Mouse (Mus musculus) midbrain, postnatal 0 days (tissue): ENCODE data around the gene Kif13a. TPM values are rescaled to one million over a fixed set of nuclear protein-coding genes. Genes with fewer than 3 reads are reported as not detected.

Source experiments
- ATAC-seq: fragments of 200-750 bp; cut with Nextera tagmentation; 2 replicates; pipeline ENCODE4 v1.8.0; 2017; ENCODE audit warnings: moderate number of reproducible peaks, mild to moderate bottlenecking, moderate TSS enrichment, moderate library complexity; ENCODE audit not compliant: low FRiP score
- DNase-seq: peaks from one replicate; pipeline ENCODE4 v3.0.0-alpha.2; 2015; ENCODE audit warnings: low spot score
- H3K27ac ChIP-seq: fragments of 300-500 bp; sonication (generic); 2 replicates; pipeline ENCODE4 v1.5.1; 2014; ENCODE audit warnings: low read depth, mild to moderate bottlenecking, low read length, mixed read lengths
- H3K27me3 ChIP-seq: fragments of 300-500 bp; sonication (generic); 2 replicates; pipeline ENCODE4 v1.6.1; 2014; ENCODE audit warnings: low read length, control low read depth, mixed read lengths; ENCODE audit not compliant: insufficient read depth
- H3K36me3 ChIP-seq: fragments of 300-500 bp; sonication (generic); 2 replicates; pipeline ENCODE4 v1.6.1; 2014; ENCODE audit warnings: low read length, control low read depth, mixed read lengths; ENCODE audit not compliant: insufficient read depth
- H3K4me1 ChIP-seq: fragments of 300-500 bp; sonication (generic); 2 replicates; pipeline ENCODE4 v1.6.1; 2014; ENCODE audit warnings: mild to moderate bottlenecking, control low read depth, antibody characterized with exemption, low read length, mixed read lengths; ENCODE audit not compliant: insufficient read depth
- H3K4me2 ChIP-seq: fragments of 300-500 bp; sonication (generic); 2 replicates; pipeline ENCODE4 v1.6.1; 2014; ENCODE audit warnings: low read depth, mild to moderate bottlenecking, low read length, mixed read lengths; ENCODE audit not compliant: poor library complexity, severe bottlenecking
- H3K4me3 ChIP-seq: fragments of 300-500 bp; sonication (generic); 2 replicates; pipeline ENCODE4 v1.5.1; 2014; ENCODE audit warnings: low read depth, mild to moderate bottlenecking, low read length, moderate library complexity
- H3K9ac ChIP-seq: fragments of 300-500 bp; sonication (generic); replicated peaks from 2 replicates; pipeline ENCODE4 v1.6.1; 2014; ENCODE audit warnings: mild to moderate bottlenecking, low read length, moderate library complexity, mixed read lengths; ENCODE audit not compliant: poor library complexity, severe bottlenecking
- H3K9me3 ChIP-seq: fragments of 300-500 bp; sonication (generic); 2 replicates; pipeline ENCODE4 v1.6.1; 2016; ENCODE audit warnings: low read length, control low read depth
- CTCF ChIP-seq: IDR thresholded peaks from 2 replicates; pipeline ENCODE4 v1.5.1; 2016; ENCODE audit warnings: antibody characterized with exemption, mild to moderate bottlenecking
- WGBS: fragments of 180-500 bp; shearing (Covaris S2); extraction: QIAGEN DNeasy Blood & Tissue Kit; methylation state at CpG from one replicate; pipeline ENCODE4 v1.1.7; 2014; 5-methylcytosine and 5-hydroxymethylcytosine counted together
- polyA plus RNA-seq: library from polyadenylated mRNA; unstranded; fragments of >200 nt; fragmentation: Nextera tagmentation; extraction: Ambion mirVana; gene quantifications from 2 replicates; pipeline ENCODE4 v1.2.1, GENCODE M21; 2015
- total RNA-seq: library from RNA; depleted of rRNA; stranded (reverse); fragments of >200 nt; gene quantifications from 2 replicates; pipeline ENCODE4 v1.2.3, GENCODE M21; 2014

The Kif13a gene
- total and polyA plus RNA-seq, 2 experiments from 2014 or later = 10.1 to 31.7 TPM

GRCm38 (mm10) chr13:46840676-46841075 lies 89.0 kb downstream of the Kif13a start:
- Histone ChIP-seq H3K4me1 (no peaks in the 10 kb centered on the region), H3K4me2 (no peak overlapping the region), H3K27ac (0 out of 2 replicates have a peak overlapping the region, but pooled peaks have one; percentile 18), H3K9ac (no peak overlapping the region), H3K36me3 (no peaks in the 10 kb centered on the region), H3K9me3 (no peaks in the 10 kb centered on the region), H3K4me3 (no peak overlapping the region), H3K27me3 (no peaks in the 10 kb centered on the region)
- WGBS = 87% methylated on average over 13 of the region's 13 CpGs
- ATAC-seq (no peak), DNase-seq (no peak)
- no peak for TF ChIP-seq CTCF

- Histone ChIP-seq H3K9ac (no peak overlapping the region), H3K4me2 (no peak overlapping the region), H3K36me3 (no peaks in the 10 kb centered on the region), H3K27ac (no peak overlapping the region), H3K4me1 (no peaks in the 10 kb centered on the region), H3K27me3 (no peaks in the 10 kb centered on the region), H3K9me3 (no peaks in the 10 kb centered on the region), H3K4me3 (no peak overlapping the region)
- 93% methylated on average over 3 of the region's 3 CpGs for WGBS
- DNase-seq (no peak), ATAC-seq (no peak)
- no peak for TF ChIP-seq CTCF
Observed at GRCm38 (mm10) chr13:46839236-46839635, 90.4 kb downstream of the Kif13a start.

- 38% methylated on average over 2 of the region's 2 CpGs for WGBS
Observed at GRCm38 (mm10) chr13:46838551-46838950, 91.1 kb downstream of the Kif13a start.

GRCm38 (mm10) chr13:46835351-46835750 lies 94.3 kb downstream of the Kif13a start:
- no peak for ATAC-seq
- H3K27me3 ChIP-seq = no peaks in the 10 kb centered on the region
- no peak overlapping the region for H3K27ac ChIP-seq
- no peaks in the 10 kb centered on the region for H3K4me1 ChIP-seq
- TF ChIP-seq CTCF = no peak
- no peaks in the 10 kb centered on the region for H3K9me3 ChIP-seq
- DNase-seq = no peak
- H3K9ac ChIP-seq = no peak overlapping the region
- peaks cover 5% of the 10 kb centered on the region; the same call in 1 of the 2 replicates for H3K36me3 ChIP-seq
- 96% methylated on average over 11 of the region's 11 CpGs for WGBS
- H3K4me3 ChIP-seq = no peak overlapping the region
- H3K4me2 ChIP-seq = no peak overlapping the region

More at GRCm38 (mm10) chr13:46838551-46838950, 91.1 kb downstream of the Kif13a start:
- DNase-seq (peak; percentile 73), ATAC-seq (no peak)
- Histone ChIP-seq H3K36me3 (no peaks in the 10 kb centered on the region), H3K4me3 (no peak overlapping the region), H3K27me3 (no peaks in the 10 kb centered on the region), H3K27ac (no peak overlapping the region), H3K9me3 (no peaks in the 10 kb centered on the region), H3K9ac (no peak overlapping the region), H3K4me2 (no peak overlapping the region), H3K4me1 (no peaks in the 10 kb centered on the region)
- TF ChIP-seq CTCF = peak; percentile 79

GRCm38 (mm10) chr13:46834805-46835204 lies 94.9 kb downstream of the Kif13a start:
- Histone ChIP-seq H3K9ac (no peak overlapping the region), H3K36me3 (peaks cover 5% of the 10 kb centered on the region; the same call in 1 of the 2 replicates), H3K27ac (no peak overlapping the region), H3K27me3 (no peaks in the 10 kb centered on the region), H3K9me3 (no peaks in the 10 kb centered on the region), H3K4me1 (no peaks in the 10 kb centered on the region), H3K4me2 (no peak overlapping the region), H3K4me3 (no peak overlapping the region)
- WGBS = 92% methylated on average over 10 of the region's 10 CpGs
- ATAC-seq = no peak
- DNase-seq = no peak
- peak; percentile 18; the same call in 1 of the 2 replicates for TF ChIP-seq CTCF

DNA sequence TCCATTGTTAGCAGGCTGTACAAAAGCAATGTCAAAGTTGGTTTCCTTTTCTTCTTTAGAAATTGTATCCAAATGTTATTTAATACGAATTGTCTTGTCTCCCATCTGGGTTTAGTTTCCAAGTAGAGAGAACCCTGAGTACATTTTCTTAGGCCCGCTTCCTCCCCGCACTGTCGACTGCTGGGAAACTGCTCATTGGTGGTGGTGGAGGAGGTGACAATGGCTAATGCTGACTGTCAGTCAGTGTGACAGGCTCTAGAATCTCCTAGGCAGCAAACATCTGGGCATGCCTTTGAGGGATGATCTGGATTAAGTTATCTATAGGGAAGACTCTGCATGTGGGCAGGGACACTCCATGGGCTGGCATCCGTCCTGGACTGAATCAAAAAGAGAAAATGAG lies 96.1 kb downstream of the Kif13a start:
- H3K36me3 ChIP-seq = peaks cover 5% of the 10 kb centered on the region; the same call in 1 of the 2 replicates
- H3K4me3 ChIP-seq = no peak overlapping the region
- H3K9ac ChIP-seq = no peak overlapping the region
- 47% methylated on average over 5 of the region's 5 CpGs for WGBS
- no peaks in the 10 kb centered on the region for H3K27me3 ChIP-seq
- H3K9me3 ChIP-seq = no peaks in the 10 kb centered on the region
- no peak overlapping the region for H3K4me2 ChIP-seq
- no peak overlapping the region for H3K27ac ChIP-seq
- no peak for TF ChIP-seq CTCF
- no peaks in the 10 kb centered on the region for H3K4me1 ChIP-seq
- ATAC-seq (no peak), DNase-seq (no peak)
